Mouse (Mus musculus) lung, adult 18-20 months (tissue): ENCODE measurements at regions not wholly inside any gene's neighbourhood (a gene's known extent, or its start where the extent isn't known, plus 50 kb on each side); places are given as distances from the start of the nearest gene placed in this dataset.
A peak's percentile ranks its signal among the peaks of the same experiment; 100 is the strongest.

Experiments used
- DNase-seq, 2 experiments: peaks; one replicate each; pipeline ENCODE4 v3.0.0; 2022; ENCODE audit warnings: mixed read lengths in 2 of 2

- no peak for DNase-seq
These were observed 270.7 kb upstream of the Rgmb start for GRCm38 (mm10) chr17:16101548-16101947.

- no peak for DNase-seq
These were observed 262.1 kb upstream of the Rgmb start for GRCm38 (mm10) chr17:16092952-16093351.

- no peak for DNase-seq
These were observed 258.9 kb upstream of the Rgmb start for GRCm38 (mm10) chr17:16089619-16090280.

GRCm38 (mm10) chr17:16088879-16089618 lies 258.2 kb upstream of the Rgmb start:
- DNase-seq: no peak

GRCm38 (mm10) chr17:16087046-16087445 lies 256.2 kb upstream of the Rgmb start:
- DNase-seq: no peak

GRCm38 (mm10) chr17:16082842-16083241 lies 252.0 kb upstream of the Rgmb start:
- DNase-seq: no peak

- no peak for DNase-seq
These were observed 247.7 kb upstream of the Rgmb start for GRCm38 (mm10) chr17:16078549-16078948.

GRCm38 (mm10) chr17:16069334-16069733 lies 238.5 kb upstream of the Rgmb start:
- no peak for DNase-seq

- DNase-seq: no peak
These were observed 237.0 kb upstream of the Rgmb start for GRCm38 (mm10) chr17:16067858-16068257.

- DNase-seq: no peak
These were observed 223.6 kb upstream of the Rgmb start for GRCm38 (mm10) chr17:16054481-16054880.

GRCm38 (mm10) chr17:16051713-16052112 lies 220.9 kb upstream of the Rgmb start:
- peak; percentile 89 to 90 for DNase-seq

GRCm38 (mm10) chr17:16041542-16042251 lies 210.9 kb upstream of the Rgmb start:
- no peak for DNase-seq

GRCm38 (mm10) chr17:16027989-16028388 lies 197.2 kb upstream of the Rgmb start:
- DNase-seq: no peak

- no peak for DNase-seq
These were observed 174.2 kb upstream of the Rgmb start for GRCm38 (mm10) chr17:16004871-16005575.

GRCm38 (mm10) chr17:16004002-16004401 lies 173.2 kb upstream of the Rgmb start:
- DNase-seq: no peak

GRCm38 (mm10) chr17:15998771-15999170 lies 167.9 kb upstream of the Rgmb start:
- no peak for DNase-seq

GRCm38 (mm10) chr17:15997289-15997688 lies 166.4 kb upstream of the Rgmb start:
- peak; percentile 3 to 16 for DNase-seq

GRCm38 (mm10) chr17:15995493-15995892 lies 164.7 kb upstream of the Rgmb start:
- DNase-seq: no peak

- DNase-seq: peak; percentile 32 to 53
These were observed 162.8 kb upstream of the Rgmb start for GRCm38 (mm10) chr17:15993361-15994287.

- no peak for DNase-seq
These were observed 161.1 kb upstream of the Rgmb start for GRCm38 (mm10) chr17:15991916-15992315.

GRCm38 (mm10) chr17:15990303-15990702 lies 159.5 kb upstream of the Rgmb start:
- no peak for DNase-seq

- DNase-seq: no peak
These were observed 150.7 kb upstream of the Rgmb start for GRCm38 (mm10) chr17:15981558-15981957.
